8 mouse cellular contexts compared by ENCODE assay signal in the genomic region with DNA sequence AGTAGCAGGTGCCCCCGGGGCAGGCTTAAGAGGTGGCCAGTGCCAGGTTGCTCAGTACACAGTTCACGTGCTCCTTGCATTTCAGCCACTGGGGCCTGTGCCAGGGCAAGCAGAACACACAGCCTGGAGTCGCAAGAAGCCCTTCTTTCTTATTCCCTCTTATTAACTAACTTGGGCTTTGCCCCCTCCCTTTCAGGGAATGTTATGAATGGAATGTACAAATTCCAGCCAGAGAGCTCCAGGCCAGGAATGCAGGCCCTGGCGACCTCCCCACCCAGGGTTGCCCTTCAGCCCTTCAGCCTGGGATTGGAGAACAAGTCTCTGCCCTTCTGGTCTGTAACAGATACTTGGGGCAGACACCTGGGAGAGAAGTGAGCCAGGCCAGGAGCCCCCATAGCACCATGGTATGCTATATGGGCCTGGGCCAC. TPM values are rescaled to one million over a fixed set of nuclear protein-coding genes. Genes with fewer than 3 reads are reported as not detected.
DNase-seq lines count a peak whose midpoint lies in the region; ATAC-seq lines count a peak whose summit lies in the region.

No protein-coding gene starts in this region.

- ATAC-seq in megakaryocyte-erythroid progenitor cell, adult 5-6 weeks (replicated peaks; ENCODE audit: low FRiP score, low TSS enrichment, poor library complexity, severe bottlenecking): no peak

- intact Hi-C loops in heart, postnatal 10 days (cut with DNase I): no loop called here

- peak; percentile 6 for DNase-seq in retina, embryonic 14.5 days (ENCODE audit: low spot score)
- no peak for DNase-seq in retina, postnatal 1 day
- peak; percentile 30 for DNase-seq in fat pad, adult 2 months (ENCODE audit: extremely low read depth, low read depth, low spot score)
- DNase-seq in heart, postnatal 10 days: peak; percentile 82 to 83
- DNase-seq in kidney, postnatal 4 days: peak; percentile 70 to 84
- peak; percentile 93 for DNase-seq in lung, postnatal 25 days (ENCODE audit: low spot score)
- peak; percentile 55 for DNase-seq in testis, postnatal 10 days (ENCODE audit: low spot score)

RNA-seq across cellular contexts. Expression of a gene that starts 22.0 kb away (rescaled TPM):
- total RNA-seq in heart, postnatal 10 days (2021): 1 to 10 TPM; 1.0 to 2.2 TPM
- 3.2 and 4.1 TPM in 2 replicates for total RNA-seq in megakaryocyte-erythroid progenitor cell, adult 5-6 weeks (2014; fragmentation: Nextera tagmentation)
- 4.3 and 5.3 TPM in 2 replicates for total RNA-seq in megakaryocyte-erythroid progenitor cell, adult 5-6 weeks (2017)

RNA-seq across cellular contexts. Expression of a gene that starts 45.8 kb away (rescaled TPM):
- total RNA-seq in heart, postnatal 10 days (2021): 10 to 100 TPM; 15.6 to 38.7 TPM
- not detected in 2 replicates for total RNA-seq in megakaryocyte-erythroid progenitor cell, adult 5-6 weeks (2014; fragmentation: Nextera tagmentation)
- total RNA-seq in megakaryocyte-erythroid progenitor cell, adult 5-6 weeks (2017): not detected in 2 replicates

Comparison
In these comparisons a context has a peak if more than half of its experiments do, and no peak if none do; other contexts are left out.
1. RNA of a gene that starts 45.8 kb away (total RNA-seq): 15.6 to 38.7 TPM in heart, postnatal 10 days; not detected in megakaryocyte-erythroid progenitor cell, adult 5-6 weeks; every median in the first group is over 10 times any median in the second.